In the genomic region with DNA sequence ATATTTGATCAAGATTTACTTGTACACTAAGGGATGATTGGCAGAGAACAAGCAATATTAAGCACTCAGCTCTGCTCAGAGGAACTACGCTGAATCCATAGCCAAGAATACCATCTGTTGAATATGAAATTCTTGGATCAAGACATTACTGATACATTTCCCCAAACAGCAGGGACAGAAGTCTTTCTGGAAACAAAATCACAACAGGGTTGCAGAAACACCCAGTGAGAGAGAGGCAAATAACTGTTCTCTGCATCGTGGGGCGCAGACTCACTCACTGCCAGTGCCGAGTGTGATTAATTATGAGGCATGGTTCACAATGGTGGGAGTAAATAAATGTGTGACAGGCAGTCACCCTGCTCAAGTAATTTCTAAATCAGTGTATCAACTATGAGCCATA, we compare ENCODE assay signal across 17 mouse cellular contexts.
DNase-seq lines count a peak whose midpoint lies in the region; ATAC-seq lines count a peak whose summit lies in the region.
"Had no signal": no experiment of that assay in that cellular context is flagged by ENCODE, and none has a peak within 500 bp of the region (broad histone marks: within the 10 kb centered on the region; RNA-seq: fewer than 3 reads in every experiment).

No protein-coding gene starts in this region.

- DNase-seq in cerebellum, postnatal 14 days = peak; percentile 18 to 74
- DNase-seq in cerebellum, adult 8-10 months = no peak
- no peak for DNase-seq in heart, adult 18-20 months
- peak; percentile 3 for DNase-seq in retina, embryonic 14.5 days (ENCODE audit: low spot score)
- no peak for DNase-seq in retina, postnatal 1 day
- DNase-seq in skeletal muscle tissue, adult 2 months (ENCODE audit: low read depth, low spot score) = peak; percentile 3
- no peak for DNase-seq in adrenal gland, adult (ENCODE audit: inconsistent age in 2 of 2, low spot score in 1 of 2)
- DNase-seq: adrenal gland, postnatal 36 days; kidney, adult 9 months; liver; thymus, postnatal 36 days had no signal

- H3K27me3 ChIP-seq in heart, embryonic 14.5 days (ENCODE audit: control insufficient read depth, insufficient read depth, low read length) = no peaks in the 10 kb centered on the region
- H3K27me3 ChIP-seq: embryonic facial prominence, embryonic 15.5 days; lung, embryonic 15.5 days; stomach, embryonic 15.5 days had no signal

- peak overlapping the region; percentile 49 to 79; a peak in 2 of 4 replicates for H3K27ac ChIP-seq in heart, embryonic 14.5 days (replicated peaks in 1 of 2; ENCODE audit: control insufficient read depth in 1 of 2, insufficient read depth in 1 of 2, low read depth in 2 of 2, low read length in 2 of 2)
- H3K27ac ChIP-seq: embryonic facial prominence, embryonic 15.5 days; left cerebral cortex, adult 2 months; lung, embryonic 15.5 days; stomach, embryonic 15.5 days had no signal

- no peak overlapping the region for H3K9ac ChIP-seq in heart, embryonic 14.5 days (ENCODE audit: low read length)
- H3K9ac ChIP-seq: embryonic facial prominence, embryonic 15.5 days; lung, embryonic 15.5 days; stomach, embryonic 15.5 days had no signal

- no peak overlapping the region for H3K4me3 ChIP-seq in heart, embryonic 14.5 days (ENCODE audit: control insufficient read depth in 1 of 2, insufficient read depth in 1 of 2, low read depth in 1 of 2, low read length in 2 of 2)
- H3K4me3 ChIP-seq: embryonic facial prominence, embryonic 15.5 days; left cerebral cortex, adult 2 months; lung, embryonic 15.5 days; myocyte; stomach, embryonic 15.5 days had no signal

- no peaks in the 10 kb centered on the region for H3K9me3 ChIP-seq in heart, embryonic 14.5 days (ENCODE audit: control insufficient read depth, low read length)
- H3K9me3 ChIP-seq: embryonic facial prominence, embryonic 15.5 days; lung, embryonic 15.5 days; stomach, embryonic 15.5 days had no signal

- 65% methylated on average over 4 of the region's 4 CpGs for WGBS in heart, embryonic 14.5 days

- ATAC-seq in heart, embryonic 14.5 days (ENCODE audit: insufficient number of reproducible peaks, insufficient read depth, low FRiP score, low read depth) = no peak

- no peak overlapping the region for H3K4me2 ChIP-seq in heart, embryonic 14.5 days (ENCODE audit: low read length)
- H3K4me2 ChIP-seq: embryonic facial prominence, embryonic 15.5 days; lung, embryonic 15.5 days; stomach, embryonic 15.5 days had no signal

- H3K36me3 ChIP-seq in heart, embryonic 14.5 days (ENCODE audit: control insufficient read depth, insufficient read depth, low read length) = no peaks in the 10 kb centered on the region
- H3K36me3 ChIP-seq: embryonic facial prominence, embryonic 15.5 days; lung, embryonic 15.5 days; stomach, embryonic 15.5 days had no signal

- H3K4me1 ChIP-seq in heart, embryonic 14.5 days (ENCODE audit: control insufficient read depth in 2 of 2, insufficient read depth in 2 of 2, low read length in 2 of 2) = peaks cover 5 to 27% of the 10 kb centered on the region in 2 experiments
- H3K4me1 ChIP-seq: embryonic facial prominence, embryonic 15.5 days; lung, embryonic 15.5 days; stomach, embryonic 15.5 days had no signal

Comparison
In these comparisons a context has a peak if more than half of its experiments do, and no peak if none do; other contexts are left out.
1. DNase-seq: peak in cerebellum, postnatal 14 days (2 of 2), retina, embryonic 14.5 days (single experiment) and skeletal muscle tissue, adult 2 months (single experiment); none in cerebellum, adult 8-10 months (single experiment), heart, adult 18-20 months (0 of 2), retina, postnatal 1 day (single experiment) and adrenal gland, adult (0 of 2).